Mouse (Mus musculus): ENCODE results near the gene Sar1a. TPM values are rescaled to one million over a fixed set of nuclear protein-coding genes. Genes with fewer than 3 reads are reported as not detected.

Sar1a gene
- polyA plus RNA-seq, 1 experiment from 2014 or later: 204 TPM

- 92% methylated on average over 4 of the region's 4 CpGs for WGBS
- Histone ChIP-seq H3K27ac (ENCODE audit: low read depth, low read length) (no peak overlapping the region), H3K4me2 (ENCODE audit: low read length) (no peak overlapping the region), H3K36me3 (ENCODE audit: control insufficient read depth, insufficient read depth, low read length) (peaks cover 30% of the 10 kb centered on the region), H3K4me3 (ENCODE audit: low read length) (no peak overlapping the region), H3K9ac (ENCODE audit: low read depth, low read length) (no peak overlapping the region), H3K9me3 (ENCODE audit: control insufficient read depth, low read length) (no peaks in the 10 kb centered on the region), H3K4me1 (ENCODE audit: control insufficient read depth, insufficient read depth, low read depth, low read length) (no peaks in the 10 kb centered on the region), H3K27me3 (replicated peaks; ENCODE audit: control insufficient read depth, insufficient read depth, low read length) (no peaks in the 10 kb centered on the region)
- ATAC-seq: no peak
These were observed 58.0 kb downstream of the Sar1a start for GRCm38 (mm10) chr10:61738126-61738525.

GRCm38 (mm10) chr10:61741306-61741705, 61.2 kb downstream of the Sar1a start:
- 77% methylated on average over 1 of the region's 1 CpGs for WGBS
- no peak for ATAC-seq
- Histone ChIP-seq H3K27me3 (replicated peaks; ENCODE audit: control insufficient read depth, insufficient read depth, low read length) (no peaks in the 10 kb centered on the region), H3K4me1 (ENCODE audit: control insufficient read depth, insufficient read depth, low read depth, low read length) (no peaks in the 10 kb centered on the region), H3K9ac (ENCODE audit: low read depth, low read length) (no peak overlapping the region), H3K9me3 (ENCODE audit: control insufficient read depth, low read length) (peaks cover 4% of the 10 kb centered on the region; the same call in 1 of the 2 replicates), H3K27ac (ENCODE audit: low read depth, low read length) (no peak overlapping the region), H3K36me3 (ENCODE audit: control insufficient read depth, insufficient read depth, low read length) (peaks cover 56% of the 10 kb centered on the region), H3K4me2 (ENCODE audit: low read length) (no peak overlapping the region), H3K4me3 (ENCODE audit: low read length) (no peak overlapping the region)

GRCm38 (mm10) chr10:61741873-61742272, 61.8 kb downstream of the Sar1a start:
- H3K36me3 ChIP-seq (ENCODE audit: control insufficient read depth, insufficient read depth, low read length): peaks cover 61% of the 10 kb centered on the region
- no peak overlapping the region for H3K4me2 ChIP-seq (ENCODE audit: low read length)
- H3K4me1 ChIP-seq (ENCODE audit: control insufficient read depth, insufficient read depth, low read depth, low read length): no peaks in the 10 kb centered on the region
- H3K27me3 ChIP-seq (replicated peaks; ENCODE audit: control insufficient read depth, insufficient read depth, low read length): no peaks in the 10 kb centered on the region
- ATAC-seq: no peak
- H3K9me3 ChIP-seq (ENCODE audit: control insufficient read depth, low read length): peaks cover 4% of the 10 kb centered on the region; the same call in 1 of the 2 replicates
- no peak overlapping the region for H3K9ac ChIP-seq (ENCODE audit: low read depth, low read length)
- 93% methylated on average over 4 of the region's 4 CpGs for WGBS
- no peak overlapping the region for H3K27ac ChIP-seq (ENCODE audit: low read depth, low read length)
- H3K4me3 ChIP-seq (ENCODE audit: low read length): no peak overlapping the region

GRCm38 (mm10) chr10:61742336-61742735, 62.2 kb downstream of the Sar1a start:
- H3K27ac ChIP-seq (ENCODE audit: low read depth, low read length): no peak overlapping the region
- no peaks in the 10 kb centered on the region for H3K27me3 ChIP-seq (replicated peaks; ENCODE audit: control insufficient read depth, insufficient read depth, low read length)
- H3K9me3 ChIP-seq (ENCODE audit: control insufficient read depth, low read length): peaks cover 4% of the 10 kb centered on the region; the same call in 1 of the 2 replicates
- WGBS: 94% methylated on average over 8 of the region's 8 CpGs
- no peak for ATAC-seq
- no peak overlapping the region for H3K9ac ChIP-seq (ENCODE audit: low read depth, low read length)
- peaks cover 65% of the 10 kb centered on the region for H3K36me3 ChIP-seq (ENCODE audit: control insufficient read depth, insufficient read depth, low read length)
- no peak overlapping the region for H3K4me2 ChIP-seq (ENCODE audit: low read length)
- H3K4me1 ChIP-seq (ENCODE audit: control insufficient read depth, insufficient read depth, low read depth, low read length): no peaks in the 10 kb centered on the region
- H3K4me3 ChIP-seq (ENCODE audit: low read length): no peak overlapping the region

Other genes with a start within 250 kb of the Sar1a start
- 43.2 and 46.6 TPM in 2 replicates for gene Eif4ebp2, start 227.6 kb upstream of the Sar1a start, polyA plus RNA-seq (2015; fragmentation: Nextera tagmentation; extraction: Ambion mirVana)
- 14.9 and 17.7 TPM in 2 replicates for gene Lrrc20, start 204.5 kb upstream of the Sar1a start, polyA plus RNA-seq (2015; fragmentation: Nextera tagmentation; extraction: Ambion mirVana)
- 0.97 and 1.5 TPM in 2 replicates for gene Npffr1, start 84.8 kb upstream of the Sar1a start, polyA plus RNA-seq (2015; fragmentation: Nextera tagmentation; extraction: Ambion mirVana)
- gene Ppa1, start 31.7 kb upstream of the Sar1a start, polyA plus RNA-seq (2015; fragmentation: Nextera tagmentation; extraction: Ambion mirVana): 207 and 226 TPM in 2 replicates
- gene Tysnd1, start 15.2 kb downstream of the Sar1a start, polyA plus RNA-seq (2015; fragmentation: Nextera tagmentation; extraction: Ambion mirVana): 24.5 and 25.0 TPM in 2 replicates
- gene Aifm2, start 35.0 kb downstream of the Sar1a start, polyA plus RNA-seq (2015; fragmentation: Nextera tagmentation; extraction: Ambion mirVana): 15.8 and 19.2 TPM in 2 replicates
- 237 and 252 TPM in 2 replicates for gene H2afy2, start 103.8 kb downstream of the Sar1a start, polyA plus RNA-seq (2015; fragmentation: Nextera tagmentation; extraction: Ambion mirVana)